Mouse (Mus musculus) kidney, embryonic 16.5 days (tissue): ENCODE data around the gene 6430628N08Rik. TPM values are rescaled to one million over a fixed set of nuclear protein-coding genes. Genes with fewer than 3 reads are reported as not detected.

Source experiments
- polyA plus RNA-seq: library from polyadenylated mRNA; unstranded; fragments of >200 nt; fragmentation: Nextera tagmentation; extraction: Ambion mirVana; gene quantifications from 2 replicates; pipeline ENCODE4 v1.2.1, GENCODE M21; 2015

Gene 6430628N08Rik
- polyA plus RNA-seq, 1 experiment from 2014 or later = 0.10 TPM

Other genes starting within 250 kb of the 6430628N08Rik start
- gene Cyp4b1, start 242.9 kb upstream of the 6430628N08Rik start, polyA plus RNA-seq = 7.9 and 8.8 TPM in 2 replicates
- gene Efcab14, start 152.9 kb upstream of the 6430628N08Rik start, polyA plus RNA-seq = 32.7 and 41.9 TPM in 2 replicates
- 0.20 and 0.37 TPM in 2 replicates for gene Tex38, start 109.6 kb upstream of the 6430628N08Rik start, polyA plus RNA-seq
- 58.0 and 59.7 TPM in 2 replicates for gene Atpaf1, start 105.9 kb upstream of the 6430628N08Rik start, polyA plus RNA-seq
- gene Mob3c, start 62.6 kb upstream of the 6430628N08Rik start, polyA plus RNA-seq = 11.8 and 15.2 TPM in 2 replicates
- gene Mknk1, start 51.5 kb upstream of the 6430628N08Rik start, polyA plus RNA-seq = 29.9 and 31.0 TPM in 2 replicates
- 0.07 TPM in 1 of 2 replicates, not detected in the other for gene Kncn, start 6.3 kb upstream of the 6430628N08Rik start, polyA plus RNA-seq
- gene Dmbx1, start 49.3 kb downstream of the 6430628N08Rik start, polyA plus RNA-seq = not detected in 2 replicates
- gene Faah, start 127.3 kb downstream of the 6430628N08Rik start, polyA plus RNA-seq = 13.7 and 15.3 TPM in 2 replicates
- 21.2 and 22.8 TPM in 2 replicates for gene Nsun4, start 163.2 kb downstream of the 6430628N08Rik start, polyA plus RNA-seq
- 505 and 583 TPM in 2 replicates for gene Uqcrh, start 184.4 kb downstream of the 6430628N08Rik start, polyA plus RNA-seq
- 87.9 and 88.0 TPM in 2 replicates for gene Lrrc41, start 184.6 kb downstream of the 6430628N08Rik start, polyA plus RNA-seq
- 34.7 and 35.6 TPM in 2 replicates for gene Rad54l, start 233.0 kb downstream of the 6430628N08Rik start, polyA plus RNA-seq
- 59.2 and 65.5 TPM in 2 replicates for gene Pomgnt1, start 233.2 kb downstream of the 6430628N08Rik start, polyA plus RNA-seq